ENCODE assay signal across 8 mouse cellular contexts in the genomic region with DNA sequence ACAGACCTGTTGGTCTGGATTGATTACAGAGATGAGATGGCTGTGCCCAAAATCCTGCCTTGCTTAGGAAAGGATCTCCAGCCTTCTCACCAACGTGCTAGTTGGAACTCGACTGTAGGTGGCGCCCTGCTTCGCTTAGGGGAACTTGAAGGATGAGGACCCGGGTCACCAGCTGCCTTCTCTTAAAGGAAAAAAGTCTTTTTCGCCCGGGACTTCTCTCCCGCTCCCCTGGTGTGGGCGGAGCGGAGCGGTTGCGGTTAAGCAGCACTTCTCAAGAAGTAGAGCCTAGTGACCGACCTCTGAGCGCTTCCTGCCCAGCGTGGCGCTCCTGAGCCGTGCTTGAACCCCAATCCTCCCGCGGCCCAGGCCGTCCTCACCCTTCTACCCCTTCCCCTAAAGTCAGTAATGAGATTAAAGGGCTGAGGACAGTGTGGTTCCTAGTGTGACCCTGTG. TPM values are rescaled to one million over a fixed set of nuclear protein-coding genes. Genes with fewer than 3 reads are reported as not detected.
DNase-seq lines count a peak whose midpoint lies in the region; ATAC-seq lines count a peak whose summit lies in the region.

No protein-coding gene starts in this region.

- DNase-seq in CD8-positive naive resting alpha-beta T cell, adult 2 months (ENCODE audit: low read depth in 2 of 2, low spot score in 2 of 2): peak; percentile 74 to 85
- peak; percentile 91 for DNase-seq in c-Kit-positive CD71-negative TER-119-negative erythroid progenitor cells, embryonic 14.5 days (ENCODE audit: low read depth)
- DNase-seq in fibroblast of lung, adult 2 months (ENCODE audit: low read depth): peak; percentile 79
- peak; percentile 98 for DNase-seq in kidney, postnatal 10 days
- DNase-seq in naive thymus-derived CD4-positive, alpha-beta T cell, adult 2 months (ENCODE audit: low read depth): peak; percentile 92

- H3K4me2 ChIP-seq in heart, embryonic 13.5 days: peak overlapping the region; percentile 84
- peak overlapping the region; percentile 78 for H3K4me2 ChIP-seq in liver, embryonic 12.5 days
- H3K4me2 ChIP-seq in stomach, embryonic 14.5 days (replicated peaks; ENCODE audit: low read depth, low read length): peak overlapping the region; percentile 83

- no peaks in the 10 kb centered on the region for H3K9me3 ChIP-seq in heart, embryonic 13.5 days
- H3K9me3 ChIP-seq in liver, embryonic 12.5 days (replicated peaks): no peaks in the 10 kb centered on the region
- H3K9me3 ChIP-seq in stomach, embryonic 14.5 days (ENCODE audit: control insufficient read depth, low read depth, low read length): no peaks in the 10 kb centered on the region

- no peaks in the 10 kb centered on the region for H3K27me3 ChIP-seq in heart, embryonic 13.5 days (replicated peaks)
- peaks cover 58% of the 10 kb centered on the region for H3K27me3 ChIP-seq in liver, embryonic 12.5 days (replicated peaks)
- no peaks in the 10 kb centered on the region for H3K27me3 ChIP-seq in stomach, embryonic 14.5 days (ENCODE audit: control insufficient read depth, insufficient read depth, low read length)

- peak overlapping the region; percentile 89 for H3K27ac ChIP-seq in heart, embryonic 13.5 days (replicated peaks)
- no peak overlapping the region for H3K27ac ChIP-seq in liver, embryonic 12.5 days
- peak overlapping the region; percentile 82; the same call in 1 of the 2 replicates for H3K27ac ChIP-seq in stomach, embryonic 14.5 days (ENCODE audit: low read length)

- ATAC-seq in heart, embryonic 13.5 days (ENCODE audit: extremely low read depth, insufficient number of reproducible peaks, low FRiP score, low TSS enrichment): peak; percentile 49; the same call in 1 of the 2 replicates
- ATAC-seq in liver, embryonic 12.5 days: peak; percentile 72
- ATAC-seq in stomach, embryonic 14.5 days (ENCODE audit: insufficient number of reproducible peaks, insufficient read depth, low FRiP score, low read depth): peak; percentile 81

- no peaks in the 10 kb centered on the region for H3K36me3 ChIP-seq in heart, embryonic 13.5 days
- H3K36me3 ChIP-seq in liver, embryonic 12.5 days: no peaks in the 10 kb centered on the region
- H3K36me3 ChIP-seq in stomach, embryonic 14.5 days (ENCODE audit: control insufficient read depth, insufficient read depth, low read length): no peaks in the 10 kb centered on the region

- 1% methylated on average over 20 of the region's 20 CpGs for WGBS in heart, embryonic 13.5 days
- WGBS in liver, embryonic 12.5 days (ENCODE audit: insufficient replicate concordance): under 1% methylated on average over 20 of the region's 20 CpGs
- under 1% methylated on average over 20 of the region's 20 CpGs for WGBS in stomach, embryonic 14.5 days

- peaks cover 41% of the 10 kb centered on the region for H3K4me1 ChIP-seq in heart, embryonic 13.5 days
- peaks cover 16% of the 10 kb centered on the region; the same call in 1 of the 2 replicates for H3K4me1 ChIP-seq in liver, embryonic 12.5 days
- peaks cover 10% of the 10 kb centered on the region; the same call in 1 of the 2 replicates for H3K4me1 ChIP-seq in stomach, embryonic 14.5 days (ENCODE audit: control insufficient read depth, insufficient read depth, low read length)

- peak overlapping the region; percentile 54 for H3K4me3 ChIP-seq in heart, embryonic 13.5 days
- peak overlapping the region; percentile 58 for H3K4me3 ChIP-seq in liver, embryonic 12.5 days
- H3K4me3 ChIP-seq in stomach, embryonic 14.5 days (ENCODE audit: low read depth, low read length): peak overlapping the region; percentile 36

- H3K9ac ChIP-seq in heart, embryonic 13.5 days: peak overlapping the region; percentile 84
- H3K9ac ChIP-seq in liver, embryonic 12.5 days: peak overlapping the region; percentile 49
- peak overlapping the region; percentile 54; the same call in 1 of the 2 replicates for H3K9ac ChIP-seq in stomach, embryonic 14.5 days (replicated peaks; ENCODE audit: low read depth, low read length)

RNA-seq across cellular contexts. Expression of a gene that starts 21.5 kb away (rescaled TPM):
- 31.1 and 32.3 TPM in 2 replicates for polyA plus RNA-seq in heart, embryonic 13.5 days (2015; fragmentation: Nextera tagmentation; extraction: Ambion mirVana)
- polyA plus RNA-seq in liver, embryonic 12.5 days (2016; fragmentation: Nextera tagmentation; extraction: Ambion mirVana): 3.8 and 4.5 TPM in 2 replicates
- polyA plus RNA-seq in stomach, embryonic 14.5 days (2014; fragmentation: Nextera tagmentation; extraction: Ambion mirVana): 73.9 and 78.4 TPM in 2 replicates

RNA-seq across cellular contexts. Expression of a gene that starts 26.8 kb away (rescaled TPM):
- polyA plus RNA-seq in heart, embryonic 13.5 days (2015; fragmentation: Nextera tagmentation; extraction: Ambion mirVana): 0.48 and 0.55 TPM in 2 replicates
- polyA plus RNA-seq in liver, embryonic 12.5 days (2016; fragmentation: Nextera tagmentation; extraction: Ambion mirVana): 0.23 TPM in 1 of 2 replicates, not detected in the other
- polyA plus RNA-seq in stomach, embryonic 14.5 days (2014; fragmentation: Nextera tagmentation; extraction: Ambion mirVana): 5.7 and 6.3 TPM in 2 replicates
